Mouse (Mus musculus) left cerebral cortex, postnatal 36 days (tissue): ENCODE measurements around the gene Rbms3. TPM values are rescaled to one million over a fixed set of nuclear protein-coding genes. Genes with fewer than 3 reads are reported as not detected.

Source experiments
- DNase-seq, 2 experiments: peaks; one replicate each; pipeline ENCODE4 v3.0.0; 2021 to 2022; ENCODE audit warnings: low spot score in 2 of 2, mixed read lengths in 1 of 2
- intact Hi-C: fragments of 180-260 bp; cut with DNase I; formaldehyde crosslinking; loops from one replicate; pipeline ENCODE4 v1.15.1; 2025
- total RNA-seq, 2 experiments: library from RNA; stranded (reverse); gene quantifications; 2 replicates each; pipeline ENCODE4 v1.2.3; 2021

The Rbms3 gene
- total RNA-seq, 2 experiments from 2014 or later = 10.1 to 14.6 TPM

- no peak for DNase-seq
- intact Hi-C loops = no loop called here
Measured at GRCm38 (mm10) chr9:117077548-117077947, 552.2 kb downstream of the Rbms3 start.

GRCm38 (mm10) chr9:117076785-117077184 is 552.9 kb downstream of the Rbms3 start:
- DNase-seq = no peak
- intact Hi-C loops = no loop called here

- no peak for DNase-seq
- intact Hi-C loops = no loop called here
Measured at GRCm38 (mm10) chr9:117072433-117073099, 557.1 kb downstream of the Rbms3 start.

GRCm38 (mm10) chr9:117070616-117071015 is 559.1 kb downstream of the Rbms3 start:
- DNase-seq = no peak
- intact Hi-C loops = no loop called here

- intact Hi-C loops = no loop called here
- DNase-seq = no peak
Measured at GRCm38 (mm10) chr9:117069232-117069631, 560.5 kb downstream of the Rbms3 start.

GRCm38 (mm10) chr9:117067703-117068419 is 561.9 kb downstream of the Rbms3 start:
- no peak for DNase-seq
- intact Hi-C loops = no loop called here

GRCm38 (mm10) chr9:117066502-117066901 is 563.2 kb downstream of the Rbms3 start:
- no peak for DNase-seq
- intact Hi-C loops = no loop called here

GRCm38 (mm10) chr9:117065601-117066000 is 564.1 kb downstream of the Rbms3 start:
- intact Hi-C loops = no loop called here
- no peak for DNase-seq

- DNase-seq = no peak
- intact Hi-C loops = no loop called here
Measured at GRCm38 (mm10) chr9:117059586-117059985, 570.1 kb downstream of the Rbms3 start.

GRCm38 (mm10) chr9:117059135-117059534 is 570.6 kb downstream of the Rbms3 start:
- intact Hi-C loops = no loop called here
- no peak for DNase-seq

- DNase-seq = no peak
- intact Hi-C loops = no loop called here
Measured at GRCm38 (mm10) chr9:117051935-117052334, 577.8 kb downstream of the Rbms3 start.

- intact Hi-C loops = no loop called here
- peak in 1 of 2 experiments; percentile 20 for DNase-seq
Measured at GRCm38 (mm10) chr9:117048641-117049040, 581.1 kb downstream of the Rbms3 start.

GRCm38 (mm10) chr9:117041993-117042366 is 587.7 kb downstream of the Rbms3 start:
- intact Hi-C loops = no loop called here
- DNase-seq = no peak

GRCm38 (mm10) chr9:117041291-117041992 is 588.3 kb downstream of the Rbms3 start:
- DNase-seq = no peak
- intact Hi-C loops = no loop called here

GRCm38 (mm10) chr9:117039941-117040453 is 589.7 kb downstream of the Rbms3 start:
- DNase-seq = no peak
- intact Hi-C loops = no loop called here

- intact Hi-C loops = no loop called here
- DNase-seq = no peak
Measured at GRCm38 (mm10) chr9:117032690-117033089, 597.0 kb downstream of the Rbms3 start.

- DNase-seq = no peak
- intact Hi-C loops = no loop called here
Measured at GRCm38 (mm10) chr9:117031237-117031636, 598.5 kb downstream of the Rbms3 start.

GRCm38 (mm10) chr9:117030837-117031236 is 598.9 kb downstream of the Rbms3 start:
- intact Hi-C loops = no loop called here
- peak in 1 of 2 experiments; percentile 27 for DNase-seq

GRCm38 (mm10) chr9:117029953-117030352 is 599.8 kb downstream of the Rbms3 start:
- intact Hi-C loops = no loop called here
- no peak for DNase-seq

GRCm38 (mm10) chr9:117028586-117028985 is 601.1 kb downstream of the Rbms3 start:
- intact Hi-C loops = no loop called here
- DNase-seq = no peak
